Mouse (Mus musculus): ENCODE results near the gene Ubl3.

Ubl3 gene

DNA sequence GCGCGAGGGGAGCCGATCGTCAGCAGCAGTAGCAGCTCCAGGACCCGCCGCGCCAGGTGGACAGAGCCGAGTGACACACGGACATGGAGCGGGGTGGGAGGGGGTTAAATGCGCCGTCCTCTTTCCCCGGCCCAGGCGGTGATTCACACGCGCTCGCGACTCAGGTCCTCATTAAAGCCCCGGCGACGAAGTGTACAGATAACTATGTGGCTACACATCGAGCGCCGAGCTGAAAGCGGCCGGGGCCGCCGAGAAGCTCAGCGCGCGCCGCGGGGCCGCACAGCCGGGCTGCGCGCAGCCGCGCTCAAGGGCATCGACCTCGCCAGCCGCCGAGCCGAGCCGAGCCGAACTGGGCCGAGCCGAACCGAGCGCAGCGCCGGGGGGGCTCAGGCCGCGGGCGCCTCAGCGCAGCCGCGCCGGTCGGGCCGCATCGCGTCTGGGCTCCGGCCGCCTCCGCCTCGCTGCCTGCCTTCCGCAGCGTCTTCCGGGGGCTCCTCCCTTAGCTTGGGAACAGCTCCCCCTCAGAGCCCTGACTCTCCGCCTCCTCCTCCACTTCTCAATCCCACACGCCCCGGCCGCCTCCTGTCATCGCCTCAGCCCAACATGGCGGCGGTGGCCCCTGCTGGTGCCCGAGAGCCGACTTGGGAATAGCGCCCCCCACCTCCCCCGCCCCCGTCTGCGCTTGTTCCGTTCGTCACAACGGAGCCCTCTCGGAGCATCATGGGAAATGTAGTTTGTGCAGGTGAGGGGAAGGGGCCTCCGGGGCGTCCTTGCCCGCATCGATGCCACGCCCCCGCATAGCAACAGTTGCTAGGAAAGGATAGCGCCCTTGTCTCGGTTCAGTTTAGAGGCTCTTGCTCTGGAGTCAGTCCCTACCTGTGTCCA, at the start of gene Ubl3:
Gene Ubl3, minus strand, starts transcription at position 603 of the 885 bp plus-strand sequence.
- DNase-seq = peak; percentile 92

GRCm38 (mm10) chr5:148598376-148598775, 45.8 kb upstream of the Ubl3 start:
- DNase-seq = no peak

DNA sequence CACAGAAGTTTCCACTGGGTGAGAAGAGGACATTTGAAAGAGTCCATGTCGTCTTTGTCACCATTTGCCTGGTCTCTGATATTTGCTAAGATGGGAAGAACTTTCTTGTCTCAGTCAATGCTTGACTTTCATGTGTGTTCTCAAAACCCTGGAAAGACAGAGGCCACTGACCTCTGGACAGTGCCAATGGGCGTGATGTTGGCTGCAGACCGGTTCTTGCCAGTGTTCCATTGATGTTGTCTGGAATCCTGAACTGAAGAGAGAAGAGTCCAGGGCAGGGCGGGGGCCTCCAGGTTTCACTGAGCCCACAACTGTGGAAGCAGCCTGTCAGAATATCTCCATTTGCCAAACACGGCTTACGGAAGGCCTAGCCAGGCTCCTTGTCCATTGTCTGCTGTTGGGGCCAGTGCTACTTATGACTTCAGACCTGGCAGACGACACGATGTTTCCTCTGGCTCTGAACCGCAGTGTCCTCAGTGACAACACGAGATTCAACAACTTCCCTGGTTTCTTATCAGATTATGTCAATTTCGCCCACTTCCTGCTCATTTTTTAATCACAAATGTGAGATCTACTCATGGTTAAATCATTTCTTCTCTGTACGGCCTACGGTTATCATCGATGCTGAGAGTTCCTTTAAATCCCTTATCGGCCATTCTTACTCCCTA, 43.6 kb upstream of the Ubl3 start:
- DNase-seq = no peak

DNA sequence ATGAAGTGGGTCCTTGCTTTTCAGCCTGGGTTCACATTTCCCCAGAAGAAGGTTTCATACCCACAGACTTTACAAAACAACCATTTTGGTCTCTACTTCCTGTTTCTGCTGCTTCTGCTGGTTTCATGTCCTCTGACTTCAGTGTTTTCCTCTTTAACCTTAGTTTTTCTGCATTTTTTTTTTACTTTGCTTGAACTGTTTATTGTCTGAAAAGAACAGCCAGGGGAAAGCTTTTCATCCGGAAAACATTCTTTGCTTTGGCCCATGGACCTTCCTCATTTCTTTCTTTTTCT, 42.8 kb upstream of the Ubl3 start:
- DNase-seq = no peak

- no peak for DNase-seq
Observed at GRCm38 (mm10) chr5:148594693-148595458, 42.3 kb upstream of the Ubl3 start.

DNA sequence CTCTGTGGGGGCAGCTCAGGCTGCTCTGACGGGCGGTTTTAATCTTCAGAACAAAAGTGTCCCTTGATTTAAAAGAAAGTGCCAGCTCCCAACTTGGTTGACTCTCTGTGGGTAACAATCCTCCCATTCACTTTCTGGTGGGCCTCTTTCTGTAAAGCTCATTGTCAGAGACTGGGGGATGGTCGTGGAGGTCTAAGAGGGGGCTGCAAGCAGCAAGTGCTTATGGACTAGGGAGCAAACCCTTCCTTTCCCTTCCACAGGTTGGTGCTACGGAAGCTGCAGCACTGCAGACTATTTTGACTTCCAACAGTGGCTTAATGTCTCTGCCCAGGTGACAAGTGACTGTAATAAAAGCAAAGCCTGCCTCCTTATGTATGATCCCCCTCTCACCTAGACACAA, 41.0 kb upstream of the Ubl3 start:
- no peak for DNase-seq

GRCm38 (mm10) chr5:148591448-148591862, 38.9 kb upstream of the Ubl3 start:
- DNase-seq = no peak

- no peak for DNase-seq
Observed at GRCm38 (mm10) chr5:148590603-148591447, 38.2 kb upstream of the Ubl3 start.

DNA sequence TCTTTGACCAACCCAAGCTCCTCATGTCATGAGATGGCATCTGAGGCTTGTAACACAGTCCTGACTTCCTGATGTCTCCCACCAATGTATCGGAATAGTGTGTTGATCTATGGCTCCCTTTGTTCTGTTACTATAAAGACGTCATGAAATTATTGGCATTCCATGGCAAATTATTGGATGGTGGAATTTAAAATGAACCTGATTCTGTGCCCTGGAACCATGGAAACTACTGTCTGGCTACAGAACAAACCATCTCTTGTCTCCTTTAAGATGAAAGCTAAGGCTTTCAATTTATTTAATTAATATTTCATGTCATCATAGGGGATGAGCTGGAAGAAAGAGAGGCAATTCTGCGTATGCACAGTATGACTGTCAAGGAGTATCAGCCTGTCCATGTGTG, 36.4 kb upstream of the Ubl3 start:
- no peak for DNase-seq

DNA sequence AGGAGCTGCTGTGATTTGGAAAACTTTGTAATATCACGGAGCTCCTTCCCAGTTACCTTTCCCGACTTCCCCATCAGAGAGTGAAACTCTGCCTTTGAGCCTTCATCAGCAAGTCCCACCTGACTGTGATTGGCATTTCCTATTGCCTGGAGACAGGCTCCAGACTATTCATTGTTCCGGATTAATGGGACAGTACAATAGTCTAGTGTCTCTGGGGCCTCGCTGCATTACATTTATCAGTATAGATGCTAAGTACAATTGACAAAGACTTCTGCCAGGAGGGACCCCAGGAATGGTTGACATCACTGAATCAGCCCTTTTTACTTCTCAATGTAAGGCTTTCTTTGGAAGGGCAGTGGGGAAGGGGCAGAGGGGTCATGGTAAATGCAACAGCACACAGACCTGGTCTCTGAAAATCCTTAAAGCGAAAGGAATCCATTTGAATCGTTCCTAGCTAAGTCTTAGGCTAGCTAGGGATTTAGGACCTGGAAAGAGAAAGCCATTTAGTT, 35.6 kb upstream of the Ubl3 start:
- no peak for DNase-seq

GRCm38 (mm10) chr5:148580388-148580985, 27.9 kb upstream of the Ubl3 start:
- no peak for DNase-seq

- no peak for DNase-seq
Observed at GRCm38 (mm10) chr5:148579156-148579555, 26.6 kb upstream of the Ubl3 start.

DNA sequence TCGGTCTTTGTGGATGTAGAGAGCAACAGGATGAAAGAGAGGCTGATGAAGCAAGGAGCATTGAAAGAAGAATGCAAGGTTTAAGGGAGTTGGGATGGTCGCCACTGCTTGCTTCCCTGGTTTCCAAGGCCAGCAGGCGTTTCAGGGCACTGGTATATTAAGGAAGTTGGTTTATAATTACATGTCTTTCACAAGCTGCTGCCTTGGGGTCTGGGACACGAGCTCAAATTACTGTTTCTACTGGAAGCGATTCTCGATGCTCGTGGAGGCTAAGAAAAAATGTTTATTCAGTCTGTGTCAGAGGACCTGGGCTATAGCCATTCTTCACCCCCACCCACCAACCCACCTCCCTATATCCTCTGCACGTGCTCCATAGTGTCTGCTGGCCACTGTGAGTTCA, 25.8 kb upstream of the Ubl3 start:
- DNase-seq = no peak

GRCm38 (mm10) chr5:148577278-148577677, 24.7 kb upstream of the Ubl3 start:
- no peak for DNase-seq

GRCm38 (mm10) chr5:148575163-148575562, 22.6 kb upstream of the Ubl3 start:
- DNase-seq = no peak

DNA sequence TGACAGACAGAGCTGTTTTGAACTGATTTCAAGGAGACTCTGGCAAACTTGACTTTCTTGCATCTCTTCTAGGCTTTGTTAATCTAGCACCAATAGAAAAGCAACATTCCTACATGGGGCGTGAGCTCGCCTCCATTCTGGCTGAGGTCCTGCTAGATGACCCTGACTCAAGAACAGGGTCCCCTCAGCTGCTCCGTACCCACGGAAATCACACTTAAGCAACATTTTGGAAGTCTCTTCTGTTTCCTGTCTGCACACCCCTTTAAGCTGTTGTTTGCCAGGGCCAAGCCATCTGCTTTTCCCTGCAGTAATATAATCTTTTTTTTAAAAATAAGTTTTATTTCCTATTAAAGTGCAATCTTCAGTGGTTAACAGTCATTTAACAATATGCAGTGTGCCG, 20.1 kb upstream of the Ubl3 start:
- no peak for DNase-seq

- DNase-seq = no peak
Observed at GRCm38 (mm10) chr5:148570571-148571304, 18.1 kb upstream of the Ubl3 start.

- no peak for DNase-seq
Observed at GRCm38 (mm10) chr5:148569444-148569843, 16.9 kb upstream of the Ubl3 start.

- no peak for DNase-seq
Observed at GRCm38 (mm10) chr5:148565636-148566035, 13.0 kb upstream of the Ubl3 start.

GRCm38 (mm10) chr5:148564073-148564472, 11.5 kb upstream of the Ubl3 start:
- DNase-seq = no peak

DNA sequence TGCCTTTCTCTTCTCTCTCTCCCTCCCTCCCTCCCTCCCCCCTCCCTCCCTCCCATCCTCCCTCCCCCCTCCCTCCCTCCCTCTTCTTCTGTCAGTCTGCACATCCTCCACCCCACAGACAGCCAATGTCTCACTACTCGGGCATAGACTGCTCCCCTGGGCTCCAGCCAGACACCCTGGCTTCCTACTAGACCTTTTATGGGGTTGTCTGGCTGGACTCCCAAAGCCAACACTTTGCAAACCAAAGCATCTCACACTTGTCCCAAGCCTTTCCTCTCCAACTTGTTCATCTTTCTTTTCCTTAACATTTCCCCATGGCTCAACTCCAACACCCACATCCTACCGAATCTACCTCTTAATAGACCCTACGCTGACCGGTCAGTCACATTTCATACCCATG, 10.7 kb upstream of the Ubl3 start:
- DNase-seq = no peak

Measured in right cerebral cortex, adult 18-20 months (tissue).